Mouse (Mus musculus) heart, postnatal 0 days (tissue): ENCODE measurements around the gene Exoc4. TPM values are rescaled to one million over a fixed set of nuclear protein-coding genes. Genes with fewer than 3 reads are reported as not detected.

Experiments used
- ATAC-seq: fragments of 200-750 bp; cut with Nextera tagmentation; 2 replicates; pipeline ENCODE4 v1.8.0; 2017; ENCODE audit warnings: low read depth, moderate number of reproducible peaks, moderate library complexity; ENCODE audit not compliant: insufficient read depth
- DNase-seq: peaks from one replicate; pipeline ENCODE4 v3.0.0-alpha.2; 2016; ENCODE audit warnings: low spot score
- H3K27ac ChIP-seq: fragments of 300-500 bp; sonication (generic); 2 replicates; pipeline ENCODE4 v1.5.1; 2014; ENCODE audit warnings: low read depth, mild to moderate bottlenecking
- H3K27me3 ChIP-seq: fragments of 300-500 bp; sonication (generic); 2 replicates; pipeline ENCODE4 v1.6.1; 2014; ENCODE audit warnings: low read length, mixed read lengths; ENCODE audit not compliant: control insufficient read depth, insufficient read depth
- H3K36me3 ChIP-seq: fragments of 300-500 bp; sonication (generic); replicated peaks from 2 replicates; pipeline ENCODE4 v1.6.1; 2014; ENCODE audit warnings: low read length, mixed read lengths; ENCODE audit not compliant: control insufficient read depth, insufficient read depth
- H3K4me1 ChIP-seq: fragments of 300-500 bp; sonication (generic); 2 replicates; pipeline ENCODE4 v1.6.1; 2014; ENCODE audit warnings: antibody characterized with exemption; ENCODE audit not compliant: control insufficient read depth, insufficient read depth
- H3K4me2 ChIP-seq: fragments of 300-500 bp; sonication (generic); 2 replicates; pipeline ENCODE4 v1.6.1; 2014; ENCODE audit warnings: low read depth, mild to moderate bottlenecking, low read length, moderate library complexity
- H3K4me3 ChIP-seq: fragments of 300-500 bp; sonication (generic); 2 replicates; pipeline ENCODE4 v1.5.1; 2014; ENCODE audit warnings: low read depth, low read length
- H3K9ac ChIP-seq: fragments of 300-500 bp; sonication (generic); replicated peaks from 2 replicates; pipeline ENCODE4 v1.6.1; 2014; ENCODE audit warnings: low read depth, low read length, mixed read lengths
- H3K9me3 ChIP-seq: fragments of 300-500 bp; sonication (generic); replicated peaks from 2 replicates; pipeline ENCODE4 v1.6.1; 2016; ENCODE audit warnings: low read length; ENCODE audit not compliant: control insufficient read depth
- CTCF ChIP-seq: IDR thresholded peaks from 2 replicates; pipeline ENCODE4 v1.5.1; 2016; ENCODE audit warnings: antibody characterized with exemption, control low read depth, low read depth
- EP300 ChIP-seq: IDR thresholded peaks from 2 replicates; pipeline ENCODE4 v1.6.1; 2016; ENCODE audit warnings: antibody characterized with exemption, low read depth
- WGBS: fragments of 180-500 bp; shearing (Covaris S2); extraction: QIAGEN DNeasy Blood & Tissue Kit; methylation state at CpG from one replicate; pipeline ENCODE4 v1.1.7; 2014; 5-methylcytosine and 5-hydroxymethylcytosine counted together
- polyA plus RNA-seq: library from polyadenylated mRNA; unstranded; fragments of >200 nt; fragmentation: Nextera tagmentation; extraction: Ambion mirVana; gene quantifications from 2 replicates; pipeline ENCODE4 v1.2.1, GENCODE M21; 2015
- total RNA-seq: library from RNA; depleted of rRNA; stranded (reverse); fragments of >200 nt; gene quantifications from 2 replicates; pipeline ENCODE4 v1.2.3, GENCODE M21; 2014; ENCODE audit warnings: low replicate concordance

Exoc4 gene
- total and polyA plus RNA-seq, 2 experiments from 2014 or later, result 15.8 to 54.6 TPM

GRCm38 (mm10) chr6:33900615-33901014, 651.7 kb downstream of the Exoc4 start:
- Histone ChIP-seq H3K27ac (no peak overlapping the region), H3K9me3 (no peaks in the 10 kb centered on the region), H3K4me3 (no peak overlapping the region), H3K27me3 (no peaks in the 10 kb centered on the region), H3K4me2 (no peak overlapping the region), H3K36me3 (no peaks in the 10 kb centered on the region), H3K4me1 (peaks cover 11% of the 10 kb centered on the region), H3K9ac (no peak overlapping the region)
- TF ChIP-seq CTCF (peak; percentile 56), EP300 (no peak)
- 62% methylated on average over 4 of the region's 4 CpGs for WGBS
- ATAC-seq (peak; percentile 41; the same call in 1 of the 2 replicates), DNase-seq (peak; percentile 30)

DNA sequence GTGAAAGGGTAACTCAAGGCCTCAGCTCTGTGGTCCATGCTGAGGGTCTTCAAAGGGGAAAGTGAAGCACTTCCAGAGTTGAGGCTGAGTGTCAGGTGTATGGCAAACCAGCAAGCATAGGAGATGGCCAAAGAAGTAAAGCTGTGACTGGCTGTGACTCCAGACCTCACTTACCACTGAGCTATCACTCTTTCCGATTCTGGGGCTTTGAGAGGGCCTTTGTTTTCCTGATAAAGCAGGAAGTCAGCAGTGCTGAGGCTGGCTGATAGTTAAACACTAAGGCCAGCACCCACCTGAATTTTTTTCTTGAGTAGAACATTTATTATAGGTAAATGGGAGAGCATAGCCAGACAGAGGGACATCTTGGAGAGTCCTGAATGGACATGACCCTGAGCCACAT, 656.2 kb downstream of the Exoc4 start:
- Histone ChIP-seq H3K4me3 (no peak overlapping the region), H3K36me3 (no peaks in the 10 kb centered on the region), H3K9me3 (no peaks in the 10 kb centered on the region), H3K4me1 (peaks cover 3% of the 10 kb centered on the region), H3K9ac (no peak overlapping the region), H3K27me3 (no peaks in the 10 kb centered on the region), H3K4me2 (no peak overlapping the region), H3K27ac (no peak overlapping the region)
- ATAC-seq (no peak), DNase-seq (no peak)
- WGBS, result 19% methylated on average over 1 of the region's 1 CpGs
- TF ChIP-seq EP300 (no peak), CTCF (no peak)

DNA sequence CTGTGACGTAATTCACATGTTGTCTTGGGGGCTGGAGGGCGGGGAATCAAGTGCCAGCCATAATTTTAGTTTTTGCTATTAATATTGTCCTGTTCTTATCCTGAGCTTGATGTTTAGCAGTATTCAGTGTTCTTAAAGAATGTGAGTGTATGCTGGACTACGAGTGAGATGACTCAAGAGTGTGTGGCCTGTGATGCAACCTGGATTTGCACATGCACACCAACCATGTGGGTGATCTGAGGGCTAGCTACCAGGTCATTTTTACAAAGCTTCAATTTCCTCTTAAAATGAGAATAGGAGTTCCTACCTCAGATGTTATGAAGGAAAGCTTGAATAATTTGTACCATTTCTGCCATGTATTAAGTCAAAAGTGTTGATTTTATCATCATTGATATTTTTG, 661.8 kb downstream of the Exoc4 start:
- no peak for ATAC-seq

DNA sequence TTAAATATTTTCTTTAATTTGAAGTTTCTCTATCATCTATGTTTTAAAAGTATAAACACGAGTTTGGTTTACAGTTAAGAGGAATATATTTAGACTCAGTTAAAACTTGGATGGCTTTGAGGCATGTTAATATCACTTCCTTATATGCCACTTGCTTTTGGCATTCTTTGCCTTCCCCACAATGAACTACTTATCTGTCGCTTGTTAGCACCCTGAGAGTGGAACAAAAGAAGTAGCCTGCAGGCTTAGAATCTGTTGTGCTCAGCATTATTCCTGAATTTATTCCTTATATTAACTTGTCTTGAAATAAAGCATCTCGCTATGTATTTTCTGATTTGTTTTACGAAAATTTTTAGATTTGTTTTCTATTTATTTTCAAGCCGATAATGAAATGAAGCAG, 664.2 kb downstream of the Exoc4 start:
- Histone ChIP-seq H3K36me3 (no peaks in the 10 kb centered on the region), H3K9me3 (no peaks in the 10 kb centered on the region), H3K4me3 (no peak overlapping the region), H3K27me3 (no peaks in the 10 kb centered on the region), H3K9ac (no peak overlapping the region), H3K27ac (peak overlapping the region; percentile 60), H3K4me1 (peaks cover 4% of the 10 kb centered on the region; the same call in 1 of the 2 replicates), H3K4me2 (peak overlapping the region; percentile 21; the same call in 1 of the 2 replicates)
- TF ChIP-seq EP300 (no peak), CTCF (no peak)
- peak; percentile 57; the same call in 1 of the 2 replicates for ATAC-seq
- 39% methylated on average over 5 of the region's 5 CpGs for WGBS
- DNase-seq, result peak; percentile 41

More for the DNA sequence above, 661.8 kb downstream of the Exoc4 start:
- peaks cover 4% of the 10 kb centered on the region; the same call in 1 of the 2 replicates for H3K4me1 ChIP-seq
- no peak overlapping the region for H3K9ac ChIP-seq
- H3K4me3 ChIP-seq, result no peak overlapping the region
- no peaks in the 10 kb centered on the region for H3K9me3 ChIP-seq
- TF ChIP-seq EP300 (no peak), CTCF (no peak)
- 77% methylated on average over 3 of the region's 3 CpGs for WGBS
- H3K36me3 ChIP-seq, result no peaks in the 10 kb centered on the region
- no peak overlapping the region for H3K4me2 ChIP-seq
- DNase-seq, result no peak
- H3K27me3 ChIP-seq, result no peaks in the 10 kb centered on the region
- H3K27ac ChIP-seq, result no peak overlapping the region

DNA sequence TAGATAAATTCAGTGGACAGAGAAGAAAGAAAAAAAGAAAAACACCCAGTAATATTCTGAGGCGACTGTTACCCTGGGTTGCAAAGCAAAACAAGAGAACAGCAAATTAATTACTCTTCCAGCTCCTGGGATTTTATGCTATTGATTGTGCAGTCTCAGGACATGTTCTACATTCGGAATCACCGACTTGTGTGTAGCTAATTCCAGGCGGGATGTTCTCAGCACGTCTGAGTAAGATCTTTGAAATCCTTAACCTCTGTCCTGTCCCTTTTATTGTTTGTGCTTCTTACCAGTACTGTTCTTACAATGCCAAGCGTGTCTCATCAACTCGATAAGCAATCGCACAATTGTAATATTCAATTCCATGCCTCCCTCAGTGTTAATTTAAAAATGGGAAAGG, 664.6 kb downstream of the Exoc4 start:
- no peak for DNase-seq
- peaks cover 4% of the 10 kb centered on the region; the same call in 1 of the 2 replicates for H3K4me1 ChIP-seq
- H3K4me2 ChIP-seq, result peak overlapping the region; percentile 21
- H3K4me3 ChIP-seq, result no peak overlapping the region
- H3K27ac ChIP-seq, result peak overlapping the region; percentile 30
- H3K9me3 ChIP-seq, result no peaks in the 10 kb centered on the region
- H3K9ac ChIP-seq, result no peak overlapping the region
- WGBS, result 57% methylated on average over 8 of the region's 8 CpGs
- H3K36me3 ChIP-seq, result no peaks in the 10 kb centered on the region
- no peak for ATAC-seq
- TF ChIP-seq EP300 (no peak), CTCF (no peak)
- H3K27me3 ChIP-seq, result no peaks in the 10 kb centered on the region

DNA sequence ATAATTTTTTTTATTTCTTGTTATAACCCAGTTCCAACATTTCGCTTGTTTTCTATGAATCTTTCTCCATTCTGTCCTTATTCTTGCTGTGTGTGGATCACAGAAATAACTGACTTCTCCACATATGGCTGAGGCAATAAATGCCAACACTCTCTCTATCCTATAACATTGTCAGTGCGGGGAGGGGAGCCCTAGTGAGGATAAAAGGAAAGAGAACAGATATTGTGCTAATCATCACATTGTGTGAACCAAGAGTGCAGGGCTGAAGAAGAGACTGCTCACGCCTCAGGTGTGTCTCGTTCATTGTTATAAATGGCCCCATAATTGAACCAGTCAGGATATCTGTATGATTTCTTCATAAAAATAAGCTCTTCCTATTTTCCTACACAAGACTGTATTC, 665.1 kb downstream of the Exoc4 start:
- no peak for DNase-seq
- no peak overlapping the region for H3K27ac ChIP-seq
- H3K4me3 ChIP-seq, result no peak overlapping the region
- no peak for ATAC-seq
- WGBS, result 84% methylated on average over 4 of the region's 4 CpGs
- TF ChIP-seq EP300 (no peak), CTCF (no peak)
- H3K27me3 ChIP-seq, result no peaks in the 10 kb centered on the region
- H3K4me2 ChIP-seq, result no peak overlapping the region
- no peaks in the 10 kb centered on the region for H3K36me3 ChIP-seq
- H3K9me3 ChIP-seq, result no peaks in the 10 kb centered on the region
- H3K9ac ChIP-seq, result no peak overlapping the region
- H3K4me1 ChIP-seq, result peaks cover 4% of the 10 kb centered on the region; the same call in 1 of the 2 replicates
